Mouse (Mus musculus) heart, postnatal 0 days (tissue): ENCODE measurements at regions not wholly inside any gene's neighbourhood (a gene's known extent, or its start where the extent isn't known, plus 50 kb on each side); places are given as distances from the start of the nearest gene placed in this dataset.

Source experiments
- CTCF ChIP-seq: IDR thresholded peaks from 2 replicates; pipeline ENCODE4 v1.5.1; 2016; ENCODE audit warnings: antibody characterized with exemption, control low read depth, low read depth
- EP300 ChIP-seq: IDR thresholded peaks from 2 replicates; pipeline ENCODE4 v1.6.1; 2016; ENCODE audit warnings: antibody characterized with exemption, low read depth

- TF ChIP-seq EP300, result no peak
- no peak for TF ChIP-seq CTCF
These were observed 368.4 kb downstream of the Ins1 start for GRCm38 (mm10) chr19:52632501-52632900.
